Mouse (Mus musculus) B cell, adult 2 months (primary cell): ENCODE results near the gene Wars.

ENCODE experiments used
- DNase-seq, 2 experiments: peaks; one replicate each; pipeline ENCODE4 v3.0.0; 2022

Gene Wars

GRCm38 (mm10) chr12:108893715-108894431 lies at the start of gene Wars:
Wars (minus strand) TSS chr12:108894174.
- peak; percentile 93 for DNase-seq

GRCm38 (mm10) chr12:108942203-108942923 lies 48.4 kb upstream of the Wars start:
- no peak for DNase-seq

- no peak for DNase-seq
Observed at GRCm38 (mm10) chr12:108941282-108941681, 47.3 kb upstream of the Wars start.

GRCm38 (mm10) chr12:108940255-108940654 lies 46.3 kb upstream of the Wars start:
- DNase-seq = no peak

DNA sequence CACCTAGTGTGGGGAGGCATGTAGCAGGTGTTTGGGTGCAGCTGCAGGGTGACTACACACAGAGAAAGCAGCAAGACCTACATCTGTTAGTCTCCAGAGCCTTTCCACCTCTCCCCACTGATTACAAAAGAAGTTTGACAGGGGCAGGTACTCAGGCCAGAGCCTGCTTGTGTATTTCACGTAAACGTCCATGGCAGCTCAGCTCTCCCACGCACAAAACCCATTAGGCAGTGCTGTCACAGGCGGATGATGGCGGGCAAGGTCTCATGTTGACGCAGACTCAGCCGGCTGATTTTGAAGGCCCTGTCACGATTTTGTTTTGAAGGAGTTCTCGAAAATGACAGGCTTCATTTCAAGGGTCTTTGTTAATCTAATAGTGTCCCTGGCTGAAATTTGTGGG lies 45.3 kb upstream of the Wars start:
- no peak for DNase-seq

GRCm38 (mm10) chr12:108938844-108939243 lies 44.9 kb upstream of the Wars start:
- DNase-seq = no peak

DNA sequence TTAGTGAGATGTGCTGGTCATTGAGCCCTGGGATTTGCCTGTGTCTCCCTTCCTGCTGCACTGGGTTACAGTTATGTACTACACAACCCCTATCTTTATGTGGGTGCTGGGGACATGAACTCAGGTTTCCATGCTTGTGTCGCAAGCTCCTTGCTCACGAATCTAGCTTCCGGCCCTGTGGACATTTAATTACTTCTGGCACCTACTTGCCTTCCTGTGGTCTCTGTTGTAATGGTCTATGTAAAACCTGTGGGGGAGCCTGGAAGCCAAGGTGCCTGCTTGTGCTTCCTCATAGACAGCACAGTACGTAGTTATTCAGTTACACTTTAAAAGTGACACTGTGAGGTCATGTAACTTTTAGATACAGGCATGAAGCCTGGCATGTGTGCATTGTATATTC lies 43.5 kb upstream of the Wars start:
- DNase-seq = no peak

- no peak for DNase-seq
Observed at GRCm38 (mm10) chr12:108936834-108937233, 42.9 kb upstream of the Wars start.

GRCm38 (mm10) chr12:108934231-108934630 lies 40.3 kb upstream of the Wars start:
- DNase-seq = no peak

DNA sequence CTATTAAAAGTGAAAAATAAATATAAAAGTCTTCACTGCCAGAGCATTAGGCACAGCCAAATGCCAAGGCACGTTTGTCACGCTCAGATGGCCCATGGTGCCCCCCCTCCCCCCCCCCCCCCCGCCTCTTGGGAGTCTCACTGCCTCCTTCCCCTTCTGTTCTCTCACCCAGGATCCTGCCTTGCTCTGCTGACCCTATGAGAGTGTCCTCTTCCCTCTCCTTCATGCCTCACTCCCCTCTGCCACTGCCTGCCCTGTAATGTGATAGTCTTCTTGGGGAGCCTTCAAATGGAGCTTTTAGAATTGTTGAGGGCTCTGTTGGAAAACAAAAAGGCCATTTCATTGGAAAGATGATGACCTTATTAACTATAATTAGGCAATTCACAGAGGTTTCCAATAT lies 38.1 kb upstream of the Wars start:
- no peak for DNase-seq

DNA sequence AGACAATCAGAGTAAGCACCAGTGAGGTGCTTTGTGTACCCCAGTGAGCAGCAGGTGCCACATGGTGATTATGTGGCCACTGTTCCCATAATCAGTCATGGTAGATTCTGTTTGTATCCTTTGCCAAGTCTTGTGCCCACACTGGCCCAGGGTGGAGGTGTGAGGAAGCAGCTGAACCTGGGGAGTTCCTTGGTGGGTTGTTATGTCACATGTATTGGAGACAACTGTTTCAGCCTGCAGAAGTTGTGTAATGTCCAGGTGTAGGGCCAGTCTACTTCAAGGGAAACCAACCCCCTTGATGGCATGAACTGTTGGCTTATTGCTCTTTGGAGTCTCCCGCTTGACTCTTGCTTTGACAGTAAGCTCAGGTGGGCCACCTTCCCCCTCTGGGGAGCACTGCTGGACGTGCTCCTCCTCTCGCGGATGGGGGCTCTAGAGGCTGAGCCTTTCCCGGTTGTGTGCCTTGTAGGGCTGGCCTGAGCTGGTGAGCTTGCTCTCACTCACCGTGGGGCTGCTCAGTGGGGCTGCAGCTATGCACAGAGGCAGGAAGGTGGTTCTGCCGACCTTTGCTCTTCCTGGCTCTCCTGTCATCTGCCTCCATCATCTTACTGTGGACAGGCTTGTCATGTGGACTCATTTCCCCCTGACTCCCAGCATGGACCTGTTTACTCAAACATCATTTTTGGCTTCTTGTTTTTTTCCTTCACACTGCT lies 37.5 kb upstream of the Wars start:
- no peak for DNase-seq

GRCm38 (mm10) chr12:108929475-108929874 lies 35.5 kb upstream of the Wars start:
- DNase-seq = no peak

DNA sequence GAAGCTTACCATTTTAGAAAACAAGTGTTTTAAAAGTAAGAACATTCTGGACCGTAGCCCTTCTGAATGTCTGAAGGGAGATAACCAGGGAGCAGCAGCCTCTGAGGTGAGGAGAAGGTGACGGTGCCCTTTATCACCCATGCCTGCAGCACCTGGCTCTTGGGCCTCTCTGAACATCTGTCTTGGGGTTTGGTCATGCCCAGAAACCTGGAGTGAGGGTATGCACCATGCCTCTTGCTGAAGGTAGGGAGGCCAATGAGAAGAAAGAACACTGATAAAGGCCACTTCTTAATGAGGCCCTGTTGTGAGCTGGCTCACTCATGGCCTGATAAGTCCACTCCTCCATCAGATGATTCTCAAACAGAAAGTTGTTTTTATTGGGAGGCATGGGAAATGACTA lies 34.3 kb upstream of the Wars start:
- no peak for DNase-seq

DNA sequence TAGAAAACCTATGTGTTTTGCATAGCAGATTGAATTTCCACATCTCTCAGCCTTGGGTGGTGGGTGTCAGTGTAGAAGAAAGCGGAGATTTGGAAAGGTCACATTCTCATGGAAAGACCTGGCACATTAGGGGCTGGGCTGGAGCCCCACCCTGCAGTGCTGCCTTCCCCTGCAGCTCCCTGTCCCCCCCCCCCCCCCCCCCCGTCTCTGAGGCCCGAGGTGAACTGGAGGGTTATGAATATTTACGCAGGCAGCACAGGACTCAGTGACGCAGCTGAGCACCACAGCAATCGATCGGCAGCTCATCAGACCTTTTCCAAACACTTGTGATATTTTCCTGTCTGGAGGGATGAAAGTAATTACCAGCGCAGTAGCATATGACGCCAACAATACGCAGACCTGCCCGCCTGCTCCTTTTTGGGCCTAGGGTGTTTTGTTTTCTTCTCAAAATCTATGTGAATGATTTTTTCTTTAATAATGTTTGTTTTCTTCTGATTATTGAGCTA lies 32.7 kb upstream of the Wars start:
- DNase-seq = no peak

DNA sequence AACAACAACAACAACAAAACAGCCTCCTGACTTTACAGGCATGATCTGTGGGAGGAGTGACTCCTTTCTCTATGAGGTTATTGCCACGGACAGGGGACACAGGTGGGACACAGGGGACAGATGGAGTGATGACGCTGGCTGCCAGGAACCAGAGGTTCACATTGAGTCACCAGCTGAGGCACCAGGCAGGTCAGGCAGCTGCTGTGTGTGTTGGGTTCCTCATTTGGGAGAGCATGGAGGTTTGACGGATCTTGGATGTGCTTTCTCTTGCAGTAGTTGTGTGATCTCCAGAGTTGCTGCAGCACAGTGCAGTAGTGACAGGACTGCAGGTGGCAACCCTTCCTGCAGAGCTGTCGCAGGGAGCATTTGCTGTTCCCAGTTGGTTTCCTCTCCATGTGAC lies 24.8 kb upstream of the Wars start:
- no peak for DNase-seq

GRCm38 (mm10) chr12:108917509-108917908 lies 23.5 kb upstream of the Wars start:
- no peak for DNase-seq

GRCm38 (mm10) chr12:108916447-108917042 lies 22.6 kb upstream of the Wars start:
- no peak for DNase-seq

GRCm38 (mm10) chr12:108915893-108916292 lies 21.9 kb upstream of the Wars start:
- no peak for DNase-seq

DNA sequence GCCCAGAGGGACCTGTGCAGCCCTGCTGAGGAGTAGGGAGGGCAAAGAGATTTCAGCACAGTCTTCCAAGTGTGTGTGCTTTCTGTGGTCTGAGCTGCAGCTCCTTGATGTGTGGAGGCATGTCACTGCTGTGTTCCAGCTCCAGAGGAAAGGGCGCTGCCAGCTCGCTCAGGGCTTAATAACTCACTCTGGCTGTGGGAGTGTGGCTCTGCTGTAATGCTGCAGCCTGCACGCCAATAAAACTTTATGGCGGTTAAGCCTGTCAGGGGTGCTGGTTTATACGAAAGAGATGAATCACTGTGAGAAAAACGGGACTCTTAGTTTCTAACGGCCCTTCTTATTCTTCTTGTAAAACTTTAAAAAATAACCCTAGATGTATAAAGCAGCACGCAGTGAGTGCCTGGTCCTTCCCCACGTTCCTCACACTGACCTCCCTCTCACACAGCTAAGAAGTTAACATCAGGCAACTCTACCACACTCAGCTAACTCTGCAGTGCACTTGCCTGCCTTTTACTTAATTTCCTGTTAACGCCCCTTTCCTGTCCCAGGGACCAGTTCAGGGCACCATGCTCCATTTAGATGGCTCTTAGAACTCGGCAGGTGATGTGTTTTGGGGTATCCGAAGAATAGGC lies 20.9 kb upstream of the Wars start:
- no peak for DNase-seq

- no peak for DNase-seq
Observed at GRCm38 (mm10) chr12:108914198-108914597, 20.2 kb upstream of the Wars start.

DNA sequence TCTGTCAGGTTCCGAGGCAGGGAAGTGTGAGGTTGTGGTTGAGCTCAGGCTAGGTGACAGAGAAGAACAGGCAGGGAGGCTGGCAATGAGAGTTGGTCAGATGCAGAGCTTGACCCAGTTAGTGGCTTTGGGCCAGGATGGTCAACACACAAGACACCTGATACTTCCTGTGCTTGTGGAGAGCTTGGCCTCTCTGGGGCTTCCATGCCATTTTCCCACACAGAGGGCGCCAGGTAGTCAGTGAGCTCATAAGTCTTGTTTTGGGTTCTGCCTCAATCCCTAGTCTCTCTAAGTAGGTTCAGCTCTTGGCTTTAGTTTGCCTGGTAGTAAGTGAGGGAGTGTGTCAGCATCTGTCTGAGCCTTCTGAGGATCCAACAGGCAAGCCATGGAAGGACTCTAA lies 18.5 kb upstream of the Wars start:
- no peak for DNase-seq

- DNase-seq = no peak
Observed at GRCm38 (mm10) chr12:108909846-108910433, 16.0 kb upstream of the Wars start.
